Mouse (Mus musculus): ENCODE measurements at regions not wholly inside any gene's neighbourhood (a gene's known extent, or its start where the extent isn't known, plus 50 kb on each side); places are given as distances from the start of the nearest gene placed in this dataset.
"Not testable (repeated sequence)": the region's sequence is repeated elsewhere in the genome, so short reads cannot be mapped to it uniquely, and the experiment has no call there.

GRCm38 (mm10) chr5:25639187-25639586, 66.4 kb downstream of the Xrcc2 start:
- no peaks in the 10 kb centered on the region for H3K9me3 ChIP-seq (replicated peaks)
- DNase-seq (ENCODE audit: low spot score), result no peak
- no peaks in the 10 kb centered on the region for H3K27me3 ChIP-seq (ENCODE audit: low read depth, poor library complexity, severe bottlenecking)
- 95% methylated on average over 5 of the region's 5 CpGs for WGBS
- H3K36me3 ChIP-seq, result no peaks in the 10 kb centered on the region
- H3K27ac ChIP-seq, result 0 out of 2 replicates have a peak overlapping the region, but pooled peaks have one; percentile 2
- H3K4me3 ChIP-seq, result no peak overlapping the region
- H3K4me1 ChIP-seq, result 0 out of 2 replicates have a peak, but pooled peaks cover 3% of the 10 kb centered on the region

GRCm38 (mm10) chr5:25638097-25638496, 67.5 kb downstream of the Xrcc2 start:
- Histone ChIP-seq H3K4me3 (no peak overlapping the region), H3K36me3 (no peaks in the 10 kb centered on the region), H3K4me1 (0 out of 2 replicates have a peak, but pooled peaks cover 3% of the 10 kb centered on the region), H3K27me3 (ENCODE audit: low read depth, poor library complexity, severe bottlenecking) (no peaks in the 10 kb centered on the region), H3K27ac (no peak overlapping the region), H3K9me3 (replicated peaks) (no peaks in the 10 kb centered on the region)
- no peak for DNase-seq (ENCODE audit: low spot score)

- Histone ChIP-seq H3K4me3 (no peak overlapping the region), H3K27me3 (ENCODE audit: low read depth, poor library complexity, severe bottlenecking) (no peaks in the 10 kb centered on the region), H3K9me3 (replicated peaks) (no peaks in the 10 kb centered on the region), H3K27ac (no peak overlapping the region), H3K36me3 (no peaks in the 10 kb centered on the region), H3K4me1 (no peaks in the 10 kb centered on the region)
- no peak for DNase-seq (ENCODE audit: low spot score)
- WGBS, result 83% methylated on average over 5 of the region's 5 CpGs
These were observed 72.6 kb downstream of the Xrcc2 start for GRCm38 (mm10) chr5:25632861-25633535.

- H3K27ac ChIP-seq, result no peak overlapping the region
- H3K27me3 ChIP-seq (ENCODE audit: low read depth, poor library complexity, severe bottlenecking), result no peaks in the 10 kb centered on the region
- no peaks in the 10 kb centered on the region for H3K4me1 ChIP-seq
- WGBS, result 83% methylated on average over 4 of the region's 4 CpGs
- no peaks in the 10 kb centered on the region for H3K9me3 ChIP-seq (replicated peaks)
- DNase-seq (ENCODE audit: low spot score), result no peak
- H3K36me3 ChIP-seq, result no peaks in the 10 kb centered on the region
- no peak overlapping the region for H3K4me3 ChIP-seq
These were observed 75.9 kb downstream of the Xrcc2 start for GRCm38 (mm10) chr5:25629731-25630130.

- Histone ChIP-seq H3K9me3 (replicated peaks) (no peaks in the 10 kb centered on the region), H3K27me3 (ENCODE audit: low read depth, poor library complexity, severe bottlenecking) (no peaks in the 10 kb centered on the region), H3K36me3 (no peaks in the 10 kb centered on the region), H3K4me3 (no peak overlapping the region), H3K4me1 (no peaks in the 10 kb centered on the region), H3K27ac (no peak overlapping the region)
- no peak for DNase-seq (ENCODE audit: low spot score)
- WGBS, result 90% methylated on average over 5 of the region's 5 CpGs
These were observed 77.1 kb downstream of the Xrcc2 start for GRCm38 (mm10) chr5:25628504-25628903.

GRCm38 (mm10) chr5:25627086-25627485, 78.5 kb downstream of the Xrcc2 start:
- no peak for DNase-seq (ENCODE audit: low spot score)
- Histone ChIP-seq H3K27ac (no peak overlapping the region), H3K36me3 (no peaks in the 10 kb centered on the region), H3K4me1 (no peaks in the 10 kb centered on the region), H3K27me3 (ENCODE audit: low read depth, poor library complexity, severe bottlenecking) (no peaks in the 10 kb centered on the region), H3K9me3 (replicated peaks) (no peaks in the 10 kb centered on the region), H3K4me3 (no peak overlapping the region)
- 72% methylated on average over 5 of the region's 5 CpGs for WGBS

GRCm38 (mm10) chr5:25624029-25624428, 81.6 kb downstream of the Xrcc2 start:
- Histone ChIP-seq H3K4me1 (no peaks in the 10 kb centered on the region), H3K36me3 (no peaks in the 10 kb centered on the region), H3K27me3 (ENCODE audit: low read depth, poor library complexity, severe bottlenecking) (no peaks in the 10 kb centered on the region), H3K4me3 (no peak overlapping the region), H3K27ac (no peak overlapping the region), H3K9me3 (replicated peaks) (no peaks in the 10 kb centered on the region)
- WGBS, result 92% methylated on average over 1 of the region's 1 CpGs
- no peak for DNase-seq (ENCODE audit: low spot score)

GRCm38 (mm10) chr5:25619872-25620271, 85.8 kb downstream of the Xrcc2 start:
- no peaks in the 10 kb centered on the region for H3K27me3 ChIP-seq (ENCODE audit: low read depth, poor library complexity, severe bottlenecking)
- no peaks in the 10 kb centered on the region for H3K36me3 ChIP-seq
- 90% methylated on average over 5 of the region's 5 CpGs for WGBS
- no peak overlapping the region for H3K27ac ChIP-seq
- no peak for DNase-seq (ENCODE audit: low spot score)
- no peaks in the 10 kb centered on the region for H3K9me3 ChIP-seq (replicated peaks)
- H3K4me1 ChIP-seq, result peaks cover 3% of the 10 kb centered on the region
- no peak overlapping the region for H3K4me3 ChIP-seq

GRCm38 (mm10) chr5:25619337-25619736, 86.3 kb downstream of the Xrcc2 start:
- H3K36me3 ChIP-seq; H3K27ac ChIP-seq; H3K4me3 ChIP-seq; H3K4me1 ChIP-seq; H3K27me3 ChIP-seq (ENCODE audit: low read depth, poor library complexity, severe bottlenecking); H3K9me3 ChIP-seq (replicated peaks); DNase-seq (ENCODE audit: low spot score): not testable (repeated sequence)
- WGBS, result 86% methylated on average over 2 of the region's 2 CpGs

- H3K9me3 ChIP-seq (replicated peaks), result no peaks in the 10 kb centered on the region
- H3K27me3 ChIP-seq (ENCODE audit: low read depth, poor library complexity, severe bottlenecking), result no peaks in the 10 kb centered on the region
- H3K36me3 ChIP-seq, result no peaks in the 10 kb centered on the region
- no peak overlapping the region for H3K27ac ChIP-seq
- no peak for DNase-seq (ENCODE audit: low spot score)
- peaks cover 3% of the 10 kb centered on the region for H3K4me1 ChIP-seq
- no peak overlapping the region for H3K4me3 ChIP-seq
- 89% methylated on average over 4 of the region's 4 CpGs for WGBS
These were observed 91.0 kb downstream of the Xrcc2 start for GRCm38 (mm10) chr5:25614659-25615061.

GRCm38 (mm10) chr5:25613844-25614658, 91.6 kb downstream of the Xrcc2 start:
- no peak overlapping the region for H3K4me3 ChIP-seq

GRCm38 (mm10) chr5:25612036-25612705, 93.5 kb downstream of the Xrcc2 start:
- Histone ChIP-seq H3K36me3 (no peaks in the 10 kb centered on the region), H3K4me3 (no peak overlapping the region), H3K27me3 (ENCODE audit: low read depth, poor library complexity, severe bottlenecking) (no peaks in the 10 kb centered on the region), H3K27ac (no peak overlapping the region), H3K9me3 (replicated peaks) (no peaks in the 10 kb centered on the region), H3K4me1 (peaks cover 3% of the 10 kb centered on the region)
- no peak for DNase-seq (ENCODE audit: low spot score)
- 84% methylated on average over 9 of the region's 9 CpGs for WGBS

More at GRCm38 (mm10) chr5:25613844-25614658, 91.6 kb downstream of the Xrcc2 start:
- Histone ChIP-seq H3K4me1 (peaks cover 3% of the 10 kb centered on the region), H3K9me3 (replicated peaks) (no peaks in the 10 kb centered on the region), H3K27me3 (ENCODE audit: low read depth, poor library complexity, severe bottlenecking) (no peaks in the 10 kb centered on the region), H3K36me3 (no peaks in the 10 kb centered on the region), H3K27ac (no peak overlapping the region)
- no peak for DNase-seq (ENCODE audit: low spot score)
- 89% methylated on average over 8 of the region's 8 CpGs for WGBS

- DNase-seq (ENCODE audit: low spot score), result no peak
These were observed 94.0 kb downstream of the Cct8l1 start for GRCm38 (mm10) chr5:25609911-25610310.

More at GRCm38 (mm10) chr5:25609911-25610310, 94.0 kb downstream of the Cct8l1 start:
- 34% methylated on average over 9 of the region's 9 CpGs for WGBS
- Histone ChIP-seq H3K9me3 (replicated peaks) (no peaks in the 10 kb centered on the region), H3K36me3 (no peaks in the 10 kb centered on the region), H3K4me3 (no peak overlapping the region), H3K27ac (no peak overlapping the region), H3K4me1 (no peaks in the 10 kb centered on the region; the same call in 1 of the 2 replicates), H3K27me3 (ENCODE audit: low read depth, poor library complexity, severe bottlenecking) (no peaks in the 10 kb centered on the region)

All from limb, embryonic 10.5 days (tissue).